Mouse (Mus musculus) liver, adult 2 months (tissue): ENCODE data around the gene Lrrc30. TPM values are rescaled to one million over a fixed set of nuclear protein-coding genes. Genes with fewer than 3 reads are reported as not detected.

ENCODE experiments used
- DNase-seq: peaks from one replicate; pipeline ENCODE4 v3.0.0-alpha.2; 2011; ENCODE audit warnings: low read depth, low spot score; ENCODE audit errors: extremely low read depth
- H3K27ac ChIP-seq: fragments of 200-500 bp; replicated peaks from 2 replicates; pipeline ENCODE4 v1.5.1; 2012; ENCODE audit warnings: low read depth, mild to moderate bottlenecking, control low read depth, inconsistent platforms, low read length; ENCODE audit not compliant: insufficient read depth
- H3K27me3 ChIP-seq: fragments of 200-500 bp; 2 replicates; pipeline ENCODE4 v1.6.1; 2012; ENCODE audit warnings: mild to moderate bottlenecking, moderate library complexity, low read length, inconsistent platforms; ENCODE audit not compliant: control insufficient read depth, insufficient read depth
- H3K36me3 ChIP-seq: fragments of 200-500 bp; 2 replicates; pipeline ENCODE4 v1.6.1; 2012; ENCODE audit warnings: low read length, inconsistent platforms; ENCODE audit not compliant: control insufficient read depth, insufficient read depth
- H3K4me1 ChIP-seq: fragments of 200-500 bp; 2 replicates; pipeline ENCODE4 v1.6.1; 2011; ENCODE audit warnings: low read length; ENCODE audit not compliant: control insufficient read depth, insufficient read depth
- H3K4me3 ChIP-seq: fragments of 200-500 bp; 2 replicates; pipeline ENCODE4 v1.5.1; 2011; ENCODE audit warnings: low read depth, mild to moderate bottlenecking, control low read depth, low read length, moderate library complexity; ENCODE audit not compliant: insufficient read depth
- H3K79me2 ChIP-seq: fragments of 200-500 bp; 2 replicates; pipeline ENCODE4 v1.6.1; 2012; ENCODE audit warnings: inconsistent platforms, mild to moderate bottlenecking, low read length, moderate library complexity; ENCODE audit not compliant: control insufficient read depth, insufficient read depth
- H3K9ac ChIP-seq: fragments of 200-500 bp; 2 replicates; pipeline ENCODE4 v1.6.1; 2012; ENCODE audit warnings: low read depth, mild to moderate bottlenecking, control low read depth, inconsistent platforms, low read length
- CTCF ChIP-seq: fragments of 200-500 bp; IDR thresholded peaks from 2 replicates; pipeline ENCODE4 v1.5.1; 2011; ENCODE audit warnings: low read depth, low read length, control low read depth
- POLR2A ChIP-seq: fragments of 200-500 bp; IDR thresholded peaks from 2 replicates; pipeline ENCODE4 v1.6.1; 2011; ENCODE audit warnings: low read length, control low read depth; ENCODE audit not compliant: insufficient read depth; ENCODE audit errors: extremely low read depth
- WGBS: fragments of 180-500 bp; shearing (Covaris S2); methylation state at CpG from one replicate; pipeline ENCODE4 v1.1.7; 2018; 5-methylcytosine and 5-hydroxymethylcytosine counted together
- polyA plus RNA-seq: library from polyadenylated mRNA; depleted of rRNA; stranded (reverse); fragments of >200 nt; gene quantifications from 2 replicates; pipeline ENCODE4 v1.2.3, GENCODE M21; 2012
- total RNA-seq: library from RNA; depleted of rRNA; stranded (reverse); fragments of >200 nt; gene quantifications from 2 replicates; pipeline ENCODE4 v1.2.3, GENCODE M21; 2014

Gene Lrrc30
- total and polyA plus RNA-seq, 2 experiments, result not detected

DNA sequence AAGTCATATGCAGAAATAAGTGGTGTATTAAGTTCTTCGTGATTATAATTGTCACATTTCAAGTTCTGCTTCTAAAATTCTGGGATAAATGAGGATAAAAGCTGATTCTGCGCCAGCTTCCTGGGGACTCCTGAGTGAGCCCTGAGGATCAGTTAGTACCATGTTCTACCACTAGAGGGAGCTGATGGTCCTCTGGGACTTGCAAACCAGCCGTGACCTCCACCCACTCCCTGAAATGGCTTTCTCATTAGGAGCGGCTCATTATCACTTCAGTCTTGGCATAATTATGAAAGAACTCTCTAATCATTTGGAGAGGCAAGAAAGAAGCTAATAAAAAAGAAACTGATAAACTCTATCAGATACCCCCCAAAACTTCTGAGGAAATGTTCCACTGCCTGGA, 19.0 kb upstream of the Lrrc30 start:
- TF ChIP-seq CTCF (peak; percentile 82), POLR2A (no peak)
- no peaks in the 10 kb centered on the region for H3K79me2 ChIP-seq
- H3K27me3 ChIP-seq, result no peaks in the 10 kb centered on the region
- no peak overlapping the region for H3K9ac ChIP-seq
- peak; percentile 45 for DNase-seq
- no peak overlapping the region for H3K27ac ChIP-seq
- WGBS, result 11% methylated on average over 4 of the region's 4 CpGs
- H3K4me1 ChIP-seq, result no peaks in the 10 kb centered on the region
- no peaks in the 10 kb centered on the region for H3K36me3 ChIP-seq
- H3K4me3 ChIP-seq, result no peak overlapping the region

DNA sequence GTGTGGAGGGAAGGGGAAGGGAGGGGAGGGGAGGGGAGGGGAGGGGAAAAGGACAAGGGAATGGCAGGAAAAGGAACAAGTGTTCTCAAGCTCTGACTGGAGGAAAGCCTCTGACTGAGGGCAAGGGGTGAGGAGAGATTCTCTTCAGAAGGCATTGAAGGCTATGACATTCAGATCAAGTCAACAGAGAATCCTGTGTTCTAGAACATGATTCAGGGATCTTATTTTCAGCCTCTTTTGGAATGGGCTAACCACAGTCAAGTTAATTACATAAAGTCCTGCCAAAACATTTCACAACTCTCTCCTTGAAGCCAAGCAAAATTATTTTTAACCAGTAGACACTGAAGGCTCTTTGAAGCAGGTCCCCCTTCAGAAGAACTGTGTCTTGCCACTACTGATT, 9.1 kb upstream of the Lrrc30 start:
- no peak for TF ChIP-seq CTCF
- no peak for TF ChIP-seq POLR2A
- Histone ChIP-seq H3K4me1 (no peaks in the 10 kb centered on the region), H3K27ac (no peak overlapping the region), H3K27me3 (no peaks in the 10 kb centered on the region), H3K9ac (no peak overlapping the region), H3K36me3 (no peaks in the 10 kb centered on the region), H3K79me2 (no peaks in the 10 kb centered on the region), H3K4me3 (no peak overlapping the region)
- no peak for DNase-seq

DNA sequence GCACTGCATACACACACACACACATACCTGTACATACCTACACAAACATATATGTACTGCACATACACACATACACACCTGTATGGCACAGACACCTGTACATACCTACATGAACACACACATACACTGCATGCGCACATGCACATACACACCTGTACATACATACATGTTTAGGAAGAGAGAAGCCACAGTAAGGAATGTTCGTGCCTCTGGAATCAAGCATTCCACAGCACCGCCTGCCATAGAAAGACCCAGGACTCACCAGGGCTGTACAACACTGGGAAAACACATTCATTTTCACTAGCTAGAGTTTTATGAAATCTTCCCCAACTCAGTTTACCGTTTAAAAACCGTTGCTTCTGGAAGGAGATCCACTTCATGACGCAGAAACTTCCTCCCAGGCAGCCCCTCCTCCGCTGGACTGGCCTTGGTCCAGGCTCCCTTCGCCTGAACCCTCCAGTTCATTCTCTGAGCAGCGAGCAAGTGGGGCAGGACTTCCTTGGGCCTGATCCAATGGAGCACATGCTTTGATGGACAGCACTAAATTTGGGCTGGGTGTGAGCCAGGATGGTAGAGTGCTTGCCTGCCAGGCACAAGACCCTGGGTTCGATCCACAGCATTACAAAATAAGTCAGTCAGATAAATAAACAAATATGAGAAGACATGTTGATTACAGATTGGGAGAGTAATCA, 5.7 kb upstream of the Lrrc30 start:
- Histone ChIP-seq H3K9ac (no peak overlapping the region), H3K4me1 (no peaks in the 10 kb centered on the region), H3K27ac (no peak overlapping the region), H3K36me3 (no peaks in the 10 kb centered on the region), H3K79me2 (no peaks in the 10 kb centered on the region), H3K27me3 (no peaks in the 10 kb centered on the region), H3K4me3 (no peak overlapping the region)
- no peak for TF ChIP-seq POLR2A
- no peak for TF ChIP-seq CTCF
- WGBS, result 78% methylated on average over 10 of the region's 10 CpGs
- DNase-seq, result no peak

- Histone ChIP-seq H3K27ac (no peak overlapping the region), H3K27me3 (no peaks in the 10 kb centered on the region), H3K4me1 (no peaks in the 10 kb centered on the region), H3K79me2 (no peaks in the 10 kb centered on the region), H3K9ac (no peak overlapping the region), H3K4me3 (no peak overlapping the region), H3K36me3 (no peaks in the 10 kb centered on the region)
- TF ChIP-seq POLR2A (no peak), CTCF (no peak)
- 66% methylated on average over 2 of the region's 2 CpGs for WGBS
- DNase-seq, result no peak
These were observed 4.4 kb upstream of the Lrrc30 start for GRCm38 (mm10) chr17:67636951-67637350.

GRCm38 (mm10) chr17:67636304-67636703, 3.8 kb upstream of the Lrrc30 start:
- H3K36me3 ChIP-seq, result no peaks in the 10 kb centered on the region
- WGBS, result 66% methylated on average over 3 of the region's 3 CpGs
- no peak for TF ChIP-seq CTCF
- TF ChIP-seq POLR2A, result no peak
- no peak overlapping the region for H3K9ac ChIP-seq
- no peak overlapping the region for H3K4me3 ChIP-seq
- DNase-seq, result no peak
- H3K27me3 ChIP-seq, result no peaks in the 10 kb centered on the region
- no peak overlapping the region for H3K27ac ChIP-seq
- H3K4me1 ChIP-seq, result no peaks in the 10 kb centered on the region
- H3K79me2 ChIP-seq, result no peaks in the 10 kb centered on the region

DNA sequence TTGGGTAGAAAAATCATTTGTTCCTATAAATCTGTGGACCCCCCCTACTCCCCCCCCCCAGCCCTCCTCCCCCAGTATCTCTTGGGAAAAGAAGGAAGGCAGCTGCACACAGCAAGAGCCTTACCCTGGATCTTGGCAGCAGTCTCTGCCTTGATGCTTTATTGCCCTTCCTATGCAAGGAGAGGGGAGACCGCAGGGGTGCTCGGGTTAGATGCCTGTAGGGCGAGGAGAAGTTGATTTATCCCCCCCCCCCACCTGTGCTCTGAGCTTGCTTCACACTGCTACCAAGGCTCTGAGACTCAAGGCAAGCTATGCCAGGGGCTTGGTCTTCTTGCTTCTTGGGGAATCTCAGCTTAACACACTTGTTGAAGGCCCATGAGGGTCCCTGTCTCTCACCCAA, 2.8 kb downstream of the Lrrc30 start:
- WGBS, result 78% methylated on average over 3 of the region's 3 CpGs
- Histone ChIP-seq H3K4me1 (no peaks in the 10 kb centered on the region), H3K27ac (no peak overlapping the region), H3K9ac (no peak overlapping the region), H3K27me3 (no peaks in the 10 kb centered on the region), H3K36me3 (no peaks in the 10 kb centered on the region), H3K79me2 (no peaks in the 10 kb centered on the region), H3K4me3 (no peak overlapping the region)
- no peak for DNase-seq
- no peak for TF ChIP-seq POLR2A
- TF ChIP-seq CTCF, result no peak
